Mouse (Mus musculus) forebrain, embryonic 15.5 days (tissue): ENCODE data around the gene Btd. TPM values are rescaled to one million over a fixed set of nuclear protein-coding genes. Genes with fewer than 3 reads are reported as not detected.

Experiments used
- ATAC-seq: fragments of 200-750 bp; cut with Nextera tagmentation; replicated peaks from 2 replicates; pipeline ENCODE4 v1.8.0; 2017; ENCODE audit warnings: mild to moderate bottlenecking, moderate TSS enrichment, moderate library complexity
- H3K27ac ChIP-seq: fragments of 300-500 bp; sonication (generic); replicated peaks from 2 replicates; pipeline ENCODE4 v1.5.1; 2015; ENCODE audit warnings: mild to moderate bottlenecking, inconsistent platforms
- H3K27me3 ChIP-seq: fragments of 300-500 bp; sonication (generic); 2 replicates; pipeline ENCODE4 v1.6.1; 2015; ENCODE audit warnings: inconsistent platforms
- H3K36me3 ChIP-seq: fragments of 300-500 bp; sonication (generic); 2 replicates; pipeline ENCODE4 v1.6.1; 2015; ENCODE audit warnings: mild to moderate bottlenecking, inconsistent platforms
- H3K4me1 ChIP-seq: fragments of 300-500 bp; sonication (generic); 2 replicates; pipeline ENCODE4 v1.6.1; 2015; ENCODE audit warnings: inconsistent platforms
- H3K4me2 ChIP-seq: fragments of 300-500 bp; sonication (generic); replicated peaks from 2 replicates; pipeline ENCODE4 v1.6.1; 2015; ENCODE audit warnings: mild to moderate bottlenecking, inconsistent platforms
- H3K4me3 ChIP-seq: fragments of 300-500 bp; sonication (generic); 2 replicates; pipeline ENCODE4 v1.5.1; 2015; ENCODE audit warnings: mild to moderate bottlenecking, inconsistent platforms
- H3K9ac ChIP-seq: fragments of 300-500 bp; sonication (generic); replicated peaks from 2 replicates; pipeline ENCODE4 v1.6.1; 2015; ENCODE audit warnings: mild to moderate bottlenecking, inconsistent platforms
- H3K9me3 ChIP-seq: fragments of 300-500 bp; sonication (generic); 2 replicates; pipeline ENCODE4 v1.6.1; 2016; ENCODE audit warnings: inconsistent platforms
- WGBS: fragments of 180-500 bp; shearing (Covaris S2); methylation state at CpG from one replicate; pipeline ENCODE4 v1.1.7; 2015; ENCODE audit warnings: mixed read lengths; 5-methylcytosine and 5-hydroxymethylcytosine counted together
- polyA plus RNA-seq: library from polyadenylated mRNA; unstranded; fragments of >200 nt; fragmentation: Nextera tagmentation; extraction: Ambion mirVana; gene quantifications from 2 replicates; pipeline ENCODE4 v1.2.1, GENCODE M21; 2015

The Btd gene
- polyA plus RNA-seq, 1 experiment from 2014 or later, result 16.6 TPM

DNA sequence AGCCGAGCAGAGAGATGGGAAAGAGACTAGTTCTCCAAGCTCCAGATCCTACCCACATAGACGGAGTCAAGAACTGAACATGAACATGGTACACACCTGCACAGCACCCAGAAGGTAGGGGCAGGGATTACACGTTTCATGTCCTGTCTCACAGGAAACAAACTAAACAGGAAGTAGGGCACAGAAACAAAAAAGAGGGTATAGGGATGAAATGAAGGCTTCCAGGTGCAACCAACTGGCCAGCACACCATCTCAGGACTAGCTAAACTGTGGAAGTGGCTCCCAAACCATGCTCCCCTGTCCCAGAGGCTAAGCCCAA lies 56.1 kb downstream of the Btd start:
- Histone ChIP-seq H3K36me3 (peaks cover 18% of the 10 kb centered on the region), H3K4me3 (no peak overlapping the region), H3K27me3 (no peaks in the 10 kb centered on the region), H3K27ac (no peak overlapping the region), H3K9me3 (no peaks in the 10 kb centered on the region), H3K9ac (no peak overlapping the region), H3K4me2 (no peak overlapping the region), H3K4me1 (no peaks in the 10 kb centered on the region)
- ATAC-seq, result no peak
- WGBS, result 92% methylated on average over 3 of the region's 3 CpGs

DNA sequence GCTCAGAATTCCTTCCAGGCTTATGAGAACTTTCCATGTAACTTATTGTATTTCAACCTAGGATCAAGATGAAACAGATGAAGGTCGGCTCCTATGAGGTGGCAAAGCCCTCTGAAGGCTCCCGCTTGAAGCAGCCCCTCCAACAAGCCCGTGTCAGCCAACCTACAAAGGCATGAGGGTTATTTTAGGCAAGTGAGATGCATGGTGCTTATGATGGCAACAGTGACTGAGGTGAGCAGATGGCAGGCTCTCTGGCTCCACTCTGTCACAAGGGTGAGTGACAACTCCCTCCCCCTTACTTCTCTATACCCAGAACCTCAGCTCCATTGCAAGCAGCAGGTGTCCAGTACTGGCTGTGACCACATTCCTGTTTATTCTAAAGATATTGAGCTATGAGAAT lies 56.5 kb downstream of the Btd start:
- 96% methylated on average over 3 of the region's 3 CpGs for WGBS
- H3K36me3 ChIP-seq, result peaks cover 18% of the 10 kb centered on the region
- no peak overlapping the region for H3K4me2 ChIP-seq
- H3K27me3 ChIP-seq, result no peaks in the 10 kb centered on the region
- H3K9ac ChIP-seq, result no peak overlapping the region
- no peak overlapping the region for H3K4me3 ChIP-seq
- no peaks in the 10 kb centered on the region for H3K4me1 ChIP-seq
- no peak overlapping the region for H3K27ac ChIP-seq
- ATAC-seq, result no peak
- H3K9me3 ChIP-seq, result no peaks in the 10 kb centered on the region

DNA sequence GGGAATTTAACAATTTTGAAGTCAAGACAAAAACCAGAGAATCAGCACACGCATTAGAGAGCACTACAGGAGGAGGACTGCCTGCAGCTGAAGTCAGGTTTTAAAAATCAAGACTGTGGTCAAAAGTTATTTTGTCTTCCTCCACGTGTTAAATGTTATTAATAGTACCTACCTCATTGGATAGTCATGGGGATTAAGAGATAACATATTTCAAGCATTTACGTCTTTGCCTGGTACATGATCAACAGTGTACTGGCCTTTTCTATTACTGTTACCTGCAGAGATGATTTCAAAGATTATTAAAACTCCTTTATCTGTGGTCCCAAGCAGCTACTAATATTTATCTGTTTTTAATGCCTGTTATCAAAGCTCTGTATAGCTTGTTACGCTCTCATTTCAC lies 56.9 kb downstream of the Btd start:
- Histone ChIP-seq H3K36me3 (peaks cover 22% of the 10 kb centered on the region), H3K4me2 (no peak overlapping the region), H3K4me3 (no peak overlapping the region), H3K27me3 (no peaks in the 10 kb centered on the region), H3K27ac (no peak overlapping the region), H3K9ac (no peak overlapping the region), H3K4me1 (no peaks in the 10 kb centered on the region), H3K9me3 (no peaks in the 10 kb centered on the region)
- no peak for ATAC-seq
- 91% methylated on average over 4 of the region's 4 CpGs for WGBS

DNA sequence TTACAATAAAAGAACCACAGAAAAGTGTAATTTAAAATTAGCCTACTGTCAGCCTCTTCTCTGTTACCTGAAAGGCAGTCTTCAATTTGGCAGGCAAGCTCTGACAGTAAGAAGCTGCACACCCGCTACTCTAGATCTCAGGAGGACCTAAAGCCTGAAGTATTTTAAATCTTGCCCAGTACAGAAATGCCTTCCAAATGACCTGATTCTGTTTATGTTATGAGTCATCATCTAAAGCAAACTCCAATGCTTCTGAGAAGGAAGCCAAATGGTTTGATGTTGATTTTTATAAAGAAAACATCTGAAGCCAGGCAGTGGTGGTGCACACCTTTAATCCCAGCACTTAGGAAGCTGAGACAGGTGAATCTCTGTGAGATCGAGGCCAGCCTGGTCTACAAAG lies 59.5 kb downstream of the Btd start:
- Histone ChIP-seq H3K4me3 (no peak overlapping the region), H3K4me2 (no peak overlapping the region), H3K9ac (no peak overlapping the region), H3K4me1 (no peaks in the 10 kb centered on the region), H3K27me3 (no peaks in the 10 kb centered on the region), H3K9me3 (no peaks in the 10 kb centered on the region), H3K27ac (no peak overlapping the region), H3K36me3 (peaks cover 46% of the 10 kb centered on the region)
- no peak for ATAC-seq
- 92% methylated on average over 2 of the region's 2 CpGs for WGBS

DNA sequence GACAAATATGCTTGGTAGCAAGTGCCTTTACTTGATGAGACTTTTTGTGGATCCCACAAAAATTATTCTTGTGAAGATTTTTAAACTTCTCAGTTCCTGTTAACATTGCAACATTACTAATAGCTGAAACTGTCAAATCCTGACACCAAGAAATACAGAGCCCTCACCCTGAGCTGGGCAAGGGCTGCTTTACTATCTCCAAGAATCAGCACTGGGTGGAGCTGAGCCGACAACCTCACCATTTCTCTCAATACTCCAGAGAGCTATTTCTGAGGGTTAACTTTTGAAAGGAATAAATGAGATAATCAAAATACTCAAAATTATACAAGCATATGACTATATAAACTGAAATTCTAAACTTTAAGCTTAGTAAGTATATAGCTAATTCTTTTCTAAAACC lies 68.5 kb downstream of the Btd start:
- H3K27ac ChIP-seq, result no peak overlapping the region
- H3K4me1 ChIP-seq, result no peaks in the 10 kb centered on the region
- no peaks in the 10 kb centered on the region for H3K9me3 ChIP-seq
- no peaks in the 10 kb centered on the region for H3K27me3 ChIP-seq
- no peak overlapping the region for H3K4me3 ChIP-seq
- 87% methylated on average over 1 of the region's 1 CpGs for WGBS
- no peak overlapping the region for H3K4me2 ChIP-seq
- no peak for ATAC-seq
- H3K9ac ChIP-seq, result no peak overlapping the region
- H3K36me3 ChIP-seq, result peaks cover 39% of the 10 kb centered on the region

DNA sequence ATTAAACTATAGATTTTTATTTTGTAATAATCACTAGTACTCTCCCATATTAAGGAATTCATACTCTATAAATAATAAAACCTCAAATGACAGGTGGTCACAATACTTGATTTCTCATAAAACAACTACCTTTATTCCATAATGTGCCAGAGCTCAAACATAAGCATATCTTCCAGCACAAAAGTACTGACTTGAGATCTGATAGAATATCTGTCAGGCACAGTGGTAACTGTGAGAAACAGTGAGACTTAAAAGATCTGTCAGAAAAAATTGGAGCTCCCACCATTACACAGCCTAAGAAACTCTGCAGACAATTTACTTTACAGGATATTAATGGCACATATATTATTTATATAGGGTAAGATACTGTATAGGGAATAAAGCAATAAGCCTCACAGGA lies 74.8 kb downstream of the Btd start:
- H3K9ac ChIP-seq, result no peak overlapping the region
- peaks cover 54% of the 10 kb centered on the region for H3K36me3 ChIP-seq
- H3K4me2 ChIP-seq, result no peak overlapping the region
- no peaks in the 10 kb centered on the region for H3K27me3 ChIP-seq
- no peak for ATAC-seq
- H3K4me3 ChIP-seq, result no peak overlapping the region
- no peaks in the 10 kb centered on the region for H3K4me1 ChIP-seq
- no peaks in the 10 kb centered on the region for H3K9me3 ChIP-seq
- H3K27ac ChIP-seq, result no peak overlapping the region

DNA sequence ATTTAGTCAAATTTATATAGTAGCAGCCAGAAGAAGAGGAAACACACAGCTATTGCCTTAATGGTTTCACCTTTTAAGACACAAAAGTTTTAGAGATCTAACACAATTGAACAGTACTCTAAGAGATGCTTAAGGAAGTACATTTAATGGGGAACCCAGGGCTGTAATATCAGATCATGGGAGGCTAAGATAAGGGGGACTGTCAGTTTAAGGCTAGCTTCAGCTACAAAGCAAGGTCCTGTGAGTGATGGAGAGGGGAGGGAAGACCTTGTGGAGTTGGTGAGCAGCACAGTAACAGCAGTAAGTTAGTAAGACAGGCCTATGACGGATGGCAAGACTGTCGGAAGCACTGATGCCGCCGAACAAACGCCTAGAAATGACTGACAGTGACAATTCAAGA lies 76.5 kb downstream of the Btd start:
- Histone ChIP-seq H3K9ac (no peak overlapping the region), H3K27me3 (no peaks in the 10 kb centered on the region), H3K36me3 (peaks cover 51% of the 10 kb centered on the region), H3K4me3 (no peak overlapping the region), H3K9me3 (no peaks in the 10 kb centered on the region), H3K27ac (no peak overlapping the region), H3K4me1 (no peaks in the 10 kb centered on the region), H3K4me2 (no peak overlapping the region)
- no peak for ATAC-seq
- WGBS, result 96% methylated on average over 5 of the region's 5 CpGs

Other genes starting within 250 kb of the Btd start
- gene Sh3bp5, start 204.9 kb upstream of the Btd start, polyA plus RNA-seq, result 111 and 115 TPM in 2 replicates
- gene Eaf1, start 146.6 kb upstream of the Btd start, polyA plus RNA-seq, result 11.0 and 11.2 TPM in 2 replicates
- 55.4 and 62.4 TPM in 2 replicates for gene Mettl6, start 146.0 kb upstream of the Btd start, polyA plus RNA-seq
- not detected in 2 replicates for gene Colq, start 49.7 kb upstream of the Btd start, polyA plus RNA-seq
- gene Gm49387, start 150 bp upstream of the Btd start, polyA plus RNA-seq, result 0.37 and 0.78 TPM in 2 replicates
- 5.9 and 9.3 TPM in 2 replicates for gene Hacl1, start 258 bp downstream of the Btd start, polyA plus RNA-seq
- 11.6 and 12.3 TPM in 2 replicates for gene Ankrd28, start 189.6 kb downstream of the Btd start, polyA plus RNA-seq